Mouse (Mus musculus) heart, adult 2 months (tissue): ENCODE results near the gene Olfr666.

Experiments
- CTCF ChIP-seq: fragments of 200-600 bp; IDR thresholded peaks from 2 replicates; pipeline ENCODE4 v1.8.1; 2022; ENCODE audit warnings: antibody characterized with exemption, mild to moderate bottlenecking, moderate library complexity
- EP300 ChIP-seq: fragments of 200-500 bp; IDR thresholded peaks from 2 replicates; pipeline ENCODE4 v1.6.1; 2011; ENCODE audit warnings: low read depth, low read length, control low read depth; ENCODE audit not compliant: insufficient read depth

GRCm38 (mm10) chr7:104857683-104858082, 38.1 kb downstream of the Olfr666 start:
- TF ChIP-seq EP300 (no peak), CTCF (no peak)
